Mouse (Mus musculus) intestine, postnatal 0 days (tissue): ENCODE data around the gene Naga. TPM values are rescaled to one million over a fixed set of nuclear protein-coding genes. Genes with fewer than 3 reads are reported as not detected.

ENCODE experiments used
- ATAC-seq: fragments of 200-750 bp; cut with Nextera tagmentation; 2 replicates; pipeline ENCODE4 v1.8.0; 2017; ENCODE audit warnings: mild to moderate bottlenecking, moderate TSS enrichment, moderate library complexity
- H3K27ac ChIP-seq: fragments of 300-500 bp; sonication (generic); 2 replicates; pipeline ENCODE4 v1.5.1; 2014; ENCODE audit warnings: mild to moderate bottlenecking, low read depth, low read length, moderate library complexity
- H3K27me3 ChIP-seq: fragments of 300-500 bp; sonication (generic); replicated peaks from 2 replicates; pipeline ENCODE4 v1.6.1; 2014; ENCODE audit warnings: low read length, mixed read lengths; ENCODE audit not compliant: control insufficient read depth, insufficient read depth
- H3K36me3 ChIP-seq: fragments of 300-500 bp; sonication (generic); 2 replicates; pipeline ENCODE4 v1.6.1; 2014; ENCODE audit warnings: mild to moderate bottlenecking, moderate library complexity; ENCODE audit not compliant: control insufficient read depth, insufficient read depth
- H3K4me1 ChIP-seq: fragments of 300-500 bp; sonication (generic); replicated peaks from 2 replicates; pipeline ENCODE4 v1.6.1; 2014; ENCODE audit warnings: antibody characterized with exemption, low read length, mixed read lengths; ENCODE audit not compliant: control insufficient read depth, insufficient read depth
- H3K4me2 ChIP-seq: fragments of 300-500 bp; sonication (generic); replicated peaks from 2 replicates; pipeline ENCODE4 v1.6.1; 2014; ENCODE audit warnings: low read depth, mild to moderate bottlenecking, moderate library complexity
- H3K4me3 ChIP-seq: fragments of 300-500 bp; sonication (generic); 2 replicates; pipeline ENCODE4 v1.5.1; 2014; ENCODE audit warnings: low read depth, low read length
- H3K9ac ChIP-seq: fragments of 300-500 bp; sonication (generic); 2 replicates; pipeline ENCODE4 v1.6.1; 2014; ENCODE audit warnings: mild to moderate bottlenecking, low read depth, low read length
- H3K9me3 ChIP-seq: fragments of 300-500 bp; sonication (generic); 2 replicates; pipeline ENCODE4 v1.6.1; 2016; ENCODE audit warnings: mixed run types; ENCODE audit not compliant: control insufficient read depth
- CTCF ChIP-seq: sonication (generic); IDR thresholded peaks from 2 replicates; pipeline ENCODE4 v1.5.1; 2016; ENCODE audit warnings: low read depth, mild to moderate bottlenecking, control low read depth, antibody characterized with exemption, moderate library complexity
- WGBS: fragments of 180-500 bp; shearing (Covaris S2); extraction: QIAGEN DNeasy Blood & Tissue Kit; methylation state at CpG from one replicate; pipeline ENCODE4 v1.1.7; 2014; 5-methylcytosine and 5-hydroxymethylcytosine counted together
- polyA plus RNA-seq: library from polyadenylated mRNA; unstranded; fragments of >200 nt; fragmentation: Nextera tagmentation; extraction: Ambion mirVana; gene quantifications from 2 replicates; pipeline ENCODE4 v1.2.1, GENCODE M21; 2015

Naga gene
- polyA plus RNA-seq, 1 experiment from 2014 or later: 1,439 TPM

GRCm38 (mm10) chr15:82345820-82346470, 7.2 kb upstream of the Naga start:
- TF ChIP-seq CTCF: no peak; the same call in 1 of the 2 replicates
- WGBS: under 1% methylated on average over 51 of the region's 51 CpGs
- peaks cover 33% of the 10 kb centered on the region for H3K36me3 ChIP-seq
- peaks cover 30% of the 10 kb centered on the region for H3K4me1 ChIP-seq
- H3K4me2 ChIP-seq: peak overlapping the region; percentile 67
- H3K27ac ChIP-seq: peak overlapping the region; percentile 87
- no peaks in the 10 kb centered on the region for H3K27me3 ChIP-seq
- H3K9ac ChIP-seq: peak overlapping the region; percentile 57
- no peaks in the 10 kb centered on the region for H3K9me3 ChIP-seq
- H3K4me3 ChIP-seq: peak overlapping the region; percentile 60
- peak; percentile 96 for ATAC-seq

GRCm38 (mm10) chr15:82344971-82345370, 6.2 kb upstream of the Naga start:
- 81% methylated on average over 6 of the region's 6 CpGs for WGBS
- no peak for ATAC-seq
- no peak overlapping the region for H3K9ac ChIP-seq
- no peaks in the 10 kb centered on the region for H3K9me3 ChIP-seq
- H3K4me1 ChIP-seq: peaks cover 25% of the 10 kb centered on the region
- peaks cover 24% of the 10 kb centered on the region for H3K36me3 ChIP-seq
- H3K27me3 ChIP-seq: no peaks in the 10 kb centered on the region
- no peak overlapping the region for H3K4me3 ChIP-seq
- no peak for TF ChIP-seq CTCF
- no peak overlapping the region for H3K4me2 ChIP-seq
- H3K27ac ChIP-seq: no peak overlapping the region

GRCm38 (mm10) chr15:82343368-82344287, 4.9 kb upstream of the Naga start:
- TF ChIP-seq CTCF: no peak
- H3K27ac ChIP-seq: no peak overlapping the region

GRCm38 (mm10) chr15:82342543-82342935, 3.8 kb upstream of the Naga start:
- H3K27me3 ChIP-seq: no peaks in the 10 kb centered on the region
- no peaks in the 10 kb centered on the region for H3K9me3 ChIP-seq
- no peak for TF ChIP-seq CTCF
- H3K4me2 ChIP-seq: no peak overlapping the region
- H3K27ac ChIP-seq: peak overlapping the region; percentile 94
- 77% methylated on average over 5 of the region's 5 CpGs for WGBS
- H3K9ac ChIP-seq: no peak overlapping the region
- no peak overlapping the region for H3K4me3 ChIP-seq
- peaks cover 11% of the 10 kb centered on the region; the same call in 1 of the 2 replicates for H3K4me1 ChIP-seq
- ATAC-seq: no peak
- H3K36me3 ChIP-seq: no peaks in the 10 kb centered on the region

More at GRCm38 (mm10) chr15:82343368-82344287, 4.9 kb upstream of the Naga start:
- no peak overlapping the region for H3K4me3 ChIP-seq
- H3K36me3 ChIP-seq: peaks cover 10% of the 10 kb centered on the region; the same call in 1 of the 2 replicates
- H3K9ac ChIP-seq: no peak overlapping the region
- ATAC-seq: no peak
- H3K9me3 ChIP-seq: no peaks in the 10 kb centered on the region
- peaks cover 16% of the 10 kb centered on the region for H3K4me1 ChIP-seq
- WGBS: 87% methylated on average over 27 of the region's 27 CpGs
- no peaks in the 10 kb centered on the region for H3K27me3 ChIP-seq
- H3K4me2 ChIP-seq: no peak overlapping the region

- WGBS: 35% methylated on average over 15 of the region's 15 CpGs
- Histone ChIP-seq H3K36me3 (no peaks in the 10 kb centered on the region; the same call in 1 of the 2 replicates), H3K9me3 (no peaks in the 10 kb centered on the region), H3K27me3 (no peaks in the 10 kb centered on the region), H3K9ac (peak overlapping the region; percentile 71), H3K4me2 (peak overlapping the region; percentile 78), H3K27ac (peak overlapping the region; percentile 94), H3K4me3 (peak overlapping the region; percentile 43), H3K4me1 (peaks cover 9% of the 10 kb centered on the region; the same call in 1 of the 2 replicates)
- TF ChIP-seq CTCF: no peak
- no peak for ATAC-seq
Observed at GRCm38 (mm10) chr15:82341675-82342542, 3.2 kb upstream of the Naga start.
